Mouse (Mus musculus): ENCODE measurements around the gene Hoxa10.

The Hoxa10 gene

GRCm38 (mm10) chr6:52189172-52189591 is 51.5 kb downstream of the Hoxa10 start:
- in situ Hi-C loops (cut with MboI; ENCODE audit: low pct_unique_long_range_greater_than_20kb in 1 of 2, low sequenced_read_pairs in 2 of 2, unreplicated experiment in 1 of 2), result no loop called here

- in situ Hi-C loops (cut with MboI; ENCODE audit: low pct_unique_long_range_greater_than_20kb in 1 of 2, low sequenced_read_pairs in 2 of 2, unreplicated experiment in 1 of 2), result no loop called here
Observed at GRCm38 (mm10) chr6:52186500-52186899, 54.2 kb downstream of the Hoxa10 start.

GRCm38 (mm10) chr6:52185834-52186233 is 54.8 kb downstream of the Hoxa10 start:
- in situ Hi-C loops (cut with MboI; ENCODE audit: low pct_unique_long_range_greater_than_20kb in 1 of 2, low sequenced_read_pairs in 2 of 2, unreplicated experiment in 1 of 2), result no loop called here

- in situ Hi-C loops (cut with MboI; ENCODE audit: low pct_unique_long_range_greater_than_20kb in 1 of 2, low sequenced_read_pairs in 2 of 2, unreplicated experiment in 1 of 2), result no loop called here
Observed at GRCm38 (mm10) chr6:52185222-52185621, 55.4 kb downstream of the Hoxa10 start.

GRCm38 (mm10) chr6:52184668-52185067 is 56.0 kb downstream of the Hoxa10 start:
- in situ Hi-C loops (cut with MboI; ENCODE audit: low pct_unique_long_range_greater_than_20kb in 1 of 2, low sequenced_read_pairs in 2 of 2, unreplicated experiment in 1 of 2), result no loop called here

- in situ Hi-C loops (cut with MboI; ENCODE audit: low pct_unique_long_range_greater_than_20kb in 1 of 2, low sequenced_read_pairs in 2 of 2, unreplicated experiment in 1 of 2), result no loop called here
Observed at GRCm38 (mm10) chr6:52183311-52184080, 57.2 kb downstream of the Hoxa10 start.

- in situ Hi-C loops (cut with MboI; ENCODE audit: low pct_unique_long_range_greater_than_20kb in 1 of 2, low sequenced_read_pairs in 2 of 2, unreplicated experiment in 1 of 2), result no loop called here
Observed at GRCm38 (mm10) chr6:52182793-52183192, 57.9 kb downstream of the Hoxa10 start.

GRCm38 (mm10) chr6:52182030-52182429 is 58.6 kb downstream of the Hoxa10 start:
- in situ Hi-C loops (cut with MboI; ENCODE audit: low pct_unique_long_range_greater_than_20kb in 1 of 2, low sequenced_read_pairs in 2 of 2, unreplicated experiment in 1 of 2), result no loop called here
